Mouse (Mus musculus) hindbrain, embryonic 14.5 days (tissue): ENCODE results near the gene Gng11. TPM values are rescaled to one million over a fixed set of nuclear protein-coding genes. Genes with fewer than 3 reads are reported as not detected.

Source experiments
- ATAC-seq: fragments of 200-750 bp; cut with Nextera tagmentation; 2 replicates; pipeline ENCODE4 v1.8.0; 2017; ENCODE audit warnings: moderate number of reproducible peaks, mild to moderate bottlenecking, moderate TSS enrichment, moderate library complexity; ENCODE audit not compliant: low FRiP score
- DNase-seq: peaks from one replicate; pipeline ENCODE4 v3.0.0-alpha.2; 2015; ENCODE audit warnings: low spot score
- H3K27ac ChIP-seq: fragments of 300-500 bp; sonication (generic); 2 replicates; pipeline ENCODE4 v1.5.1; 2014; ENCODE audit warnings: mild to moderate bottlenecking, moderate library complexity
- H3K27me3 ChIP-seq: fragments of 300-500 bp; sonication (generic); 2 replicates; pipeline ENCODE4 v1.6.1; 2014; ENCODE audit warnings: mild to moderate bottlenecking, low read length, mixed read lengths; ENCODE audit not compliant: control insufficient read depth, insufficient read depth
- H3K36me3 ChIP-seq: fragments of 300-500 bp; sonication (generic); replicated peaks from 2 replicates; pipeline ENCODE4 v1.6.1; 2014; ENCODE audit not compliant: control insufficient read depth, insufficient read depth
- H3K4me1 ChIP-seq: fragments of 300-500 bp; sonication (generic); replicated peaks from 2 replicates; pipeline ENCODE4 v1.6.1; 2014; ENCODE audit warnings: antibody characterized with exemption, low read length, mixed read lengths; ENCODE audit not compliant: control insufficient read depth, insufficient read depth
- H3K4me2 ChIP-seq: fragments of 300-500 bp; sonication (generic); replicated peaks from 2 replicates; pipeline ENCODE4 v1.6.1; 2014; ENCODE audit warnings: mild to moderate bottlenecking, moderate library complexity
- H3K4me3 ChIP-seq: fragments of 300-500 bp; sonication (generic); replicated peaks from 2 replicates; pipeline ENCODE4 v1.5.1; 2014; ENCODE audit warnings: mild to moderate bottlenecking, low read length
- H3K9ac ChIP-seq: fragments of 300-500 bp; sonication (generic); 2 replicates; pipeline ENCODE4 v1.6.1; 2014
- H3K9me3 ChIP-seq: fragments of 300-500 bp; sonication (generic); 2 replicates; pipeline ENCODE4 v1.6.1; 2016; ENCODE audit warnings: low read length; ENCODE audit not compliant: control insufficient read depth
- WGBS: fragments of 180-500 bp; shearing (Covaris S2); extraction: QIAGEN DNeasy Blood & Tissue Kit; methylation state at CpG from one replicate; pipeline ENCODE4 v1.1.7; 2014; 5-methylcytosine and 5-hydroxymethylcytosine counted together
- polyA plus RNA-seq: library from polyadenylated mRNA; unstranded; fragments of >200 nt; fragmentation: Nextera tagmentation; extraction: Ambion mirVana; gene quantifications from 2 replicates; pipeline ENCODE4 v1.2.1, GENCODE M21; 2014

Gng11 gene
- polyA plus RNA-seq, 1 experiment from 2014 or later, result 34.0 TPM

DNA sequence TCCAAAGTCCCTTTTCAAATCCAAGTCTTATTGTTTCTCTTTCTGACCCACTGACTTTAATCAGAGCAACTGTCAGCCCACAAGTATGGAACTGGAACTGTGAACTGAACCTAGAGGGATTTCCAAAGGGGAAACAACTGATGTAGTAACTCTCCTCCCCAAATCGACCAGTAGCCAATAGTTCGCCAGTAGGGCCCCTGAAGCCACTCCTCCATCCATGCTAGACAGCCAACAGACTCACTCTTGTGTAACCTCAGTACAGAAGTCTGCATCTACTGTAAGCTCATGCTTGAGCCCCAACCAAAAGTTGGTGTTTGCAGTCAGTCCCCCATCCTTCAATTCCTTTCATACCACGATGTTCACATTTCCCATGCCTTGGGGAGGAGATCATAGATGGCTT, 3.0 kb upstream of the Gng11 start:
- H3K4me3 ChIP-seq, result no peak overlapping the region
- no peaks in the 10 kb centered on the region for H3K36me3 ChIP-seq
- DNase-seq (no peak), ATAC-seq (no peak)
- H3K4me2 ChIP-seq, result no peak overlapping the region
- no peak overlapping the region for H3K27ac ChIP-seq
- H3K9me3 ChIP-seq, result no peaks in the 10 kb centered on the region
- no peaks in the 10 kb centered on the region for H3K4me1 ChIP-seq
- no peaks in the 10 kb centered on the region for H3K27me3 ChIP-seq
- no peak overlapping the region for H3K9ac ChIP-seq
- 74% methylated on average over 3 of the region's 3 CpGs for WGBS

DNA sequence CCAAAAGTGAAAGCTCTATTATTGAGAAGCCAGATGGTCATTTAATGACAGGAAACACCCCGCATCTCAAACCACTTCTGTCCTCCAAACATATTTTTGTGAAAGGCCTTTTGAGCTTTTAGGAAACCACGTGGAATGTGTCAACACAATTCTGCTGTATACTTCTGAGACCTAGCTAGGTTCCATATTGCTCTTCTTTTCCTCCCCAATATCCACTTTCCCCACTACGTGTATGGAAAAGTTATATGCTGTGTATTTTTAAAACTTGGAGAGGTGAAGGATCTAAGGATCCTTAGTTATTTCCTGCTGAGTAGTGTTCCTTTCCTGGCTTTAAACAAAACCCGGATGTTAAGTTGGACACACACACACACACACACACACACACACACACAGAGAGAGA, 259 bp upstream of the Gng11 start:
- Histone ChIP-seq H3K4me2 (peak overlapping the region; percentile 41; the same call in 1 of the 2 replicates), H3K9me3 (no peaks in the 10 kb centered on the region), H3K27me3 (no peaks in the 10 kb centered on the region), H3K36me3 (no peaks in the 10 kb centered on the region), H3K4me3 (peak overlapping the region; percentile 28; the same call in 1 of the 2 replicates), H3K9ac (no peak overlapping the region), H3K4me1 (no peaks in the 10 kb centered on the region), H3K27ac (peak overlapping the region; percentile 6; the same call in 1 of the 2 replicates)
- DNase-seq (no peak), ATAC-seq (no peak)
- WGBS, result 59% methylated on average over 4 of the region's 4 CpGs

DNA sequence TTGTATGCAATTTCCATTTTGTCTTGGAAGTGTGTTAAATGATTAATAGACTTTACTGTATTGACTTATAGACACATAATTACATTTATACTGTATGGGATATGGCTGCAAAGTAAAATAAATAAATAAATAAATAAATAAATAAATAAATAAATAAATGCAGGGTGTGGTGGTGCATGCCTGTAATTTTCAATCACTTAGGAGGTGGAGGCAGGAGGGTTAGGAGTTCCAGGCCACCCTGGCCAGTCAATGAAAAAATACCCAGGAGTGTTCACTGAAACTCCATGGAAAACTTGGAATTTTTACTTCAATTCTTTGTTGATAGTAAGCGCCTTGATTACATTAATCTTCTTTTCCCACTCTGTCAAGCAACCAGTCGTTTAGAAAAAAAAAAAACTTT, 1.1 kb downstream of the Gng11 start:
- H3K4me2 ChIP-seq, result peak overlapping the region; percentile 41; the same call in 1 of the 2 replicates
- 71% methylated on average over 2 of the region's 2 CpGs for WGBS
- no peak overlapping the region for H3K9ac ChIP-seq
- H3K27me3 ChIP-seq, result no peaks in the 10 kb centered on the region
- no peak for ATAC-seq
- H3K9me3 ChIP-seq, result no peaks in the 10 kb centered on the region
- no peaks in the 10 kb centered on the region for H3K36me3 ChIP-seq
- H3K4me3 ChIP-seq, result peak overlapping the region; percentile 28; the same call in 1 of the 2 replicates
- no peak for DNase-seq
- H3K27ac ChIP-seq, result no peak overlapping the region
- H3K4me1 ChIP-seq, result no peaks in the 10 kb centered on the region

DNA sequence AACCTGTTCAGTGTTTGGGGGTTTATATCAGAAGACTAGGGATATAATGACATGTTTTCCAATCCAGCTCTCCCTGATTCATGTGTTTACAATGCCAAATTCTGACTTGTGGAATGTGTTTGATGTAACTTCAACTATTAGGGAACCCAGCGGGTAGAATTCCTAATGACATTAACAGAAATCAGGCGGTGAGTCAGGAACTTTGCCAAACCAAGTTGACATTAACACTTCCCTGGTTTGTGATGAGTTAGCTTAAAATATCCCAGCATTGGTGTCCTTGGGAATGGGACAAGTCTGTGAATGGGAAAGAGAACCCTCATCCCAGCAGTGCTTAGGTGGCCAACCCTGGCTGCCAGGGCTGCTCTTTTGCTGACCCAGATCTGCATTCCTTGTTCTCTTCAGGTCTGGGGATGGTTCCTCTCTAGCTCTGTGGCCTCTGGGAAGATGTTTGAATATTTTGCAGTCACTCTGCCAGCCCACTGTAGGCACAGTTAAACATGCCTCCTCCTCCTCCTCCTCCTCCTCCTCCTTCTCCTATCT, 4.9 kb downstream of the Gng11 start:
- 73% methylated on average over 2 of the region's 2 CpGs for WGBS
- H3K27ac ChIP-seq, result no peak overlapping the region
- no peaks in the 10 kb centered on the region for H3K27me3 ChIP-seq
- no peak overlapping the region for H3K4me2 ChIP-seq
- no peak for ATAC-seq
- H3K4me3 ChIP-seq, result no peak overlapping the region
- no peaks in the 10 kb centered on the region for H3K4me1 ChIP-seq
- no peak for DNase-seq
- H3K9ac ChIP-seq, result no peak overlapping the region
- H3K9me3 ChIP-seq, result no peaks in the 10 kb centered on the region
- H3K36me3 ChIP-seq, result no peaks in the 10 kb centered on the region

DNA sequence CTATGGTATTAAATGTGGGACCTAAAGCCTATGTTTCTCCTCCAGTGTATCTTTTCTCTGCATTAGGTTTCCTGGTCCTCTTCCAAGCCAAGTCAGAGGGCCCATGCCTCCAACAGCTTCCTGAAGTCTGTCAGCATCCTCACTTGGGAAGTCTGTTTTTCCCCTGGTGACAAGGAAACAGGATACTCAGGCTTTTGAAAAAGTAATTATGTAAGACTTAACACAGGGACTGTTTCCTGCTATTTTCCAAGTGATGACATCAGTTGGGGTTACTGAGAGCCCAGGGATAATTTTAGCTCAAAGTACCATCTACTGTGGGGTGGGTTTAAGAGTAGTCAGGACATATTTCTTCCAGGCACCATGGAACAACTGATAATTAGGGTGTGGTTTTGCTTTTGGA, 5.8 kb downstream of the Gng11 start:
- H3K27ac ChIP-seq, result no peak overlapping the region
- no peaks in the 10 kb centered on the region for H3K36me3 ChIP-seq
- H3K4me2 ChIP-seq, result no peak overlapping the region
- H3K4me1 ChIP-seq, result no peaks in the 10 kb centered on the region
- H3K9me3 ChIP-seq, result no peaks in the 10 kb centered on the region
- no peaks in the 10 kb centered on the region for H3K27me3 ChIP-seq
- ATAC-seq, result no peak
- no peak overlapping the region for H3K4me3 ChIP-seq
- DNase-seq, result no peak
- no peak overlapping the region for H3K9ac ChIP-seq

DNA sequence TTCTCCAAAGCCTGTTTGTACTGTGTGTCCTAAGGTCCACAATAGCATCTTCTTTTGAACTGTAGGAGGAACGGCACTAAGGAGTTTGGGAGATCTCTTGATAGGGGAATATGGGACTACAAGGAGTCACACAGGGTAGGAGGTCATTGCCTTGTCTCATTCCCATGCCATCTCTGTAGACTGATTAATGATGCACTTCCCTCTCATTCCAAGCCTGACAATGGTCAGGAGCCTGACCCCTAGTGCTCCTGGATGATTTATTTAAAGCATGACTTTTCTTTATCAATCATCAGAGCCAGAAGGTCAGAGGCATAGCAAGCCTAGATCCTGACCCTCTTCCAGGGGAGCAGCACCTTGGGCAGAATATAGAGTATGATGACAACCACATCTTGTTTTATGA, 18.9 kb downstream of the Gng11 start:
- no peak for ATAC-seq
- H3K4me1 ChIP-seq, result no peaks in the 10 kb centered on the region
- 26% methylated on average over 1 of the region's 1 CpGs for WGBS
- no peak overlapping the region for H3K27ac ChIP-seq
- no peaks in the 10 kb centered on the region for H3K27me3 ChIP-seq
- no peaks in the 10 kb centered on the region for H3K36me3 ChIP-seq
- no peak overlapping the region for H3K4me2 ChIP-seq
- H3K4me3 ChIP-seq, result no peak overlapping the region
- no peak for DNase-seq
- H3K9me3 ChIP-seq, result no peaks in the 10 kb centered on the region
- no peak overlapping the region for H3K9ac ChIP-seq

DNA sequence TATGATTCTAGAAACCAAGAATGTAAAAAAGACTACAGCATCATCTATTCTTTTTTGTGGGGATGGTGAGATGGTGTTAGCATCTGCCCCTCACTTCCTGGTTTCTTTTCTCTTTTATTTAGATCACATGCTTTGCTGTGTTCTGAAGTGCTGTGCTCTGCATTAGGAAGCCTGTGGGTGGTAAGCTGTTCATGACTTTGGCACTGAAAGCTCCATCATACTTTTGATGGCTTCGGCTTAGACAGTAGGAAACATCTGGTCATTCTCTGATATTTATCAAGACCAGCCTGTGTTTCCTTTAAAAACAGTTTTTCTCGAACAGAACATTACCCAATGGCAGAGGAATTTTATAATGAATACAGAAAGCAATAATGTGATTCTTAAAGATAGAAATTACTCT, 22.7 kb downstream of the Gng11 start:
- no peak for DNase-seq
- no peaks in the 10 kb centered on the region for H3K27me3 ChIP-seq
- H3K4me3 ChIP-seq, result no peak overlapping the region
- no peak overlapping the region for H3K9ac ChIP-seq
- H3K4me1 ChIP-seq, result no peaks in the 10 kb centered on the region
- no peak for ATAC-seq
- no peaks in the 10 kb centered on the region for H3K36me3 ChIP-seq
- 82% methylated on average over 2 of the region's 2 CpGs for WGBS
- no peak overlapping the region for H3K4me2 ChIP-seq
- H3K27ac ChIP-seq, result no peak overlapping the region
- H3K9me3 ChIP-seq, result no peaks in the 10 kb centered on the region

DNA sequence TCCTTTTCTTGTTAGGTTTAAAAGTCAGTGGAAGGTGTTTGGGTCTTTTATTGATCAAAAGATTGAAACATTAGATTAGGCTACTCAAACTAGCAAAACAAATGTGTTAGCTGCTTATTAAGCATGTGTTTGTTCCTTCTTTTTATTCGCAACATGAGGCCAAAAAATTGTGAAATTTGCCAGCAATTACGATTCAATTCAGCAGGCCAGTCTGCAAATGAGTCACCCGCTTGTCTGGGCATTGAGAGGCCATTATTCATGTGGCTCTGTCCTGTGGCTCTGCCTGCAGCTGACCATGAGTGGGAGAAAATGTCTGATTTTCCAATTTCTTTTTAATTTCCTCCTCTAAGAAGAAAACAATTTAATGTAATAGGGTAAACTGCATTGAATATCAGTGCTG, 27.3 kb downstream of the Gng11 start:
- Histone ChIP-seq H3K4me1 (no peaks in the 10 kb centered on the region), H3K9me3 (no peaks in the 10 kb centered on the region), H3K4me2 (no peak overlapping the region), H3K4me3 (no peak overlapping the region), H3K27me3 (no peaks in the 10 kb centered on the region), H3K27ac (no peak overlapping the region), H3K9ac (no peak overlapping the region), H3K36me3 (no peaks in the 10 kb centered on the region)
- DNase-seq (no peak), ATAC-seq (no peak)
- 73% methylated on average over 3 of the region's 3 CpGs for WGBS

DNA sequence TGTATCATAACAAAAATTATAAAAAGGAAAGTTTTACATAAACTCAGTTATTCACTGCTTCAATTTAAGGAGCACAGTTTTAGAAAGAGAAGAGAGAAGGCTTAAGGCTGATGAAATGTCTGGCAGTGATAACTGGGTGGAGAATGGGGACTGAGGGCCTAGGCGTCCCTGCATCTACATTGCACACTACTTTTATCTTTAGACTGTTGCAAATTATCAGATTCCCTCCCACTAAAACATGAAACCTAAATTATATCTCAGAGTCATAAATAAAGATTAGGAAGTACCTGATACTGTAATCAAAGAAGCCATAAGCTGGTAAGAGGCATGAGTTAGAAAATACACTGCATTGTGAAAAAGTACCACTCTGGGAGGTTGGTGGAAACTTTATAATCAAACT, 38.1 kb downstream of the Gng11 start:
- no peak overlapping the region for H3K4me2 ChIP-seq
- ATAC-seq, result no peak
- no peaks in the 10 kb centered on the region for H3K9me3 ChIP-seq
- no peaks in the 10 kb centered on the region for H3K27me3 ChIP-seq
- no peak overlapping the region for H3K27ac ChIP-seq
- H3K4me1 ChIP-seq, result no peaks in the 10 kb centered on the region
- H3K36me3 ChIP-seq, result no peaks in the 10 kb centered on the region
- DNase-seq, result no peak
- H3K4me3 ChIP-seq, result no peak overlapping the region
- WGBS, result 80% methylated on average over 1 of the region's 1 CpGs
- no peak overlapping the region for H3K9ac ChIP-seq

DNA sequence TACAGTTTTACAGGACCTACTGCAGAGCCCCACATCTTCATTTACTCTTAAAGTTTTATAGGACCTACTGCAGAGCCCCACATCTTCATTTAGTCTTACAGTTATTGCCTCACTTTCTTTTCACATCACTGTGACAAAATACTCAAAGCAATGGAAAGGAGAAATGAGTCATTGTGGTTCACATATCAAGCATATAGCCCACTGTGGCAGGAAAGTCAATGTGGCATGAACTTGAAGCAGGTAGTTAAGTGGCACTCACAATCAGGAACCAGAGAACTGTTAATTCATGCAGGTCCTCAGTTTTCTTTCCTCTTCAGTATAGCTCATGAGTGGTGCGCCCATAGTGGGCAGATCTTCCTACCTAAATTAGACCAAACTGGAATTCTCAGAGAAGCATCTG, 43.5 kb downstream of the Gng11 start:
- no peaks in the 10 kb centered on the region for H3K4me1 ChIP-seq
- DNase-seq (no peak), ATAC-seq (no peak)
- no peaks in the 10 kb centered on the region for H3K36me3 ChIP-seq
- no peaks in the 10 kb centered on the region for H3K27me3 ChIP-seq
- no peak overlapping the region for H3K4me2 ChIP-seq
- 92% methylated on average over 1 of the region's 1 CpGs for WGBS
- no peak overlapping the region for H3K4me3 ChIP-seq
- H3K9ac ChIP-seq, result no peak overlapping the region
- H3K9me3 ChIP-seq, result no peaks in the 10 kb centered on the region
- H3K27ac ChIP-seq, result no peak overlapping the region
